Mouse (Mus musculus) gonadal fat pad, adult 2 months (tissue): Measurements from ENCODE around the gene Gm10964. TPM values are rescaled to one million over a fixed set of nuclear protein-coding genes. Genes with fewer than 3 reads are reported as not detected.
"Not testable (repeated sequence)": the region's sequence is repeated elsewhere in the genome, so short reads cannot be mapped to it uniquely, and the experiment has no call there.

ENCODE experiments used
- DNase-seq: peaks from one replicate; pipeline ENCODE4 v3.0.0-alpha.2; 2012; ENCODE audit warnings: low read depth
- polyA plus RNA-seq: library from polyadenylated mRNA; depleted of rRNA; stranded (reverse); fragments of >200 nt; gene quantifications from 2 replicates; pipeline ENCODE4 v1.2.3, GENCODE M21; 2012; rRNA removed

Gm10964 gene
- polyA plus RNA-seq, 1 experiment: not detected

DNA sequence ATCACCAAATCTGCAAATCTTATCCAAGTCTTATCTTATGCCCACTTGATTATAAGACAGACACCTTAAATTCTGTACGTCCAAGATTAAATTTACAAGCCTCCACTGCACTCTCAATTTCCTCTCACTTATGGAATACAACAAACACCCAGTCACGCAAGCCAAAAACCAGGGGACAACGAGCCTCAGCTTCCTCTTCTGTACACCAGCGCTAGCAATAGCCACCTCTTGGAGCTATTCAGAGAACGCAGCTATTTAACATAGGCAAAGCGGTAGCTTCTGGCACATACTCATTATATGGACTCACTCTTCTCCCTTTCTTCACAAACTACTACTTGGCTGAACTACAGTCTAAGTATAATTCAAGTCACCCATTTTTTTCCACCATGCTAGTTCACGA, 40.0 kb downstream of the Gm10964 start:
- DNase-seq: no peak

- no peak for DNase-seq
Observed at GRCm38 (mm10) chr3:103780271-103780670, 41.1 kb downstream of the Gm10964 start.

GRCm38 (mm10) chr3:103780777-103781176, 41.6 kb downstream of the Gm10964 start:
- no peak for DNase-seq

- no peak for DNase-seq
Observed at GRCm38 (mm10) chr3:103782844-103783609, 43.9 kb downstream of the Gm10964 start.

DNA sequence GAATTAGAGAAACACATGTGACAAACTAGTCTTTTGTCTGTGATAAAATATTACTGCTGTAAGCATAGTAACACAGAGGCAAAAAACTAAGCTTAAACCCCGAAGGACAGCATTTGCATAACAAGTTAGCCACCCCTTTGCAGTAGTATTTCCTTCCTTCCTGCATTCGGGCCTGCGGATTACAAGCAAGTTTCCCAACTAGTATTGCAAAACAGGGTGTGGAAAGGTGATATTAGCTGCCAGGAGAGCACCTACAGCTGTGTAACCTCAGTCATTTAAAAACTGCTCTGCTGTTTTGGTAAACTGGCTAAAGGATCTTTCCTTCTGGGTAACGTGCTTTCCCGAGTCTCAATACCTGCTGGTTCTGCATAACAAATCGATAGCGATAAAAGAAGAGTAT, 48.1 kb downstream of the Gm10964 start:
- peak; percentile 92 for DNase-seq

DNA sequence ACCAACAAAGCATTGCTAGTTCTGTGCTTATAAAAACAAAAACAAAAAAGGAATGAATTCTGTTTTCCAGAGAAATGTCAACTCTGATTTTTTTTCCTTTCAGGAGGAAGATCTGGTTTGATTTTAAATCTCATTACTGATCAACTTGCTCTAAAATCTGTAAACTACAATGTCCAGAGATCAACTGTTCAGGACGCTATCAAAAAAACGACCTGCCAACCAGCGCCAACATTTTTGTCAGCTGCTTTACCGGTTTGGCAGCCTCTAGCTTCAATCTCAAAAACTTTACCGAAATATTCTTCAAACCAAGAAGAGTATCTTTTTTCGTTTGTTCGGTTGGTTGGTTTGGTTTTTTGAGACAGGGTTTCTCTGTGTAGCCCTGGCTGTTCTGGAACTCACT, 49.9 kb downstream of the Gm10964 start:
- no peak for DNase-seq

GRCm38 (mm10) chr3:103789891-103790345, 50.8 kb downstream of the Gm10964 start:
- no peak for DNase-seq

GRCm38 (mm10) chr3:103790346-103791145, 51.4 kb downstream of the Gm10964 start:
- no peak for DNase-seq

- DNase-seq: no peak
Observed at GRCm38 (mm10) chr3:103791230-103792110, 52.3 kb downstream of the Gm10964 start, which contains the start of gene Hipk1. Hipk1 (minus strand) TSS chr3:103791563.

DNA sequence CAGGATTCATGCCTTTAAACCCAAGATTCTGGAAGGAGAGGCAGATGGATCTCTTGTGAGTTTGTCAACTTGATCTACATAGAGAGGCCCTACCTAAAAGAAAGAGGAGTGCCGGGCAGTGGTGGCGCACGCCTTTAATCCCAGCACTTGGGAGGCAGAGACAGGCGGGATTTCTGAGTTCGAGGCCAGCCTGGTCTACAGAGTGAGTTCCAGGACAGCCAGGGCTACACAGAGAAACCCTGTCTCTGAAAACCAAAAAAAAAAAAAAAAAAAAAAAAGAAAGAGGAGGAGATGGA, 52.9 kb downstream of the Gm10964 start:
- DNase-seq: not testable (repeated sequence)

DNA sequence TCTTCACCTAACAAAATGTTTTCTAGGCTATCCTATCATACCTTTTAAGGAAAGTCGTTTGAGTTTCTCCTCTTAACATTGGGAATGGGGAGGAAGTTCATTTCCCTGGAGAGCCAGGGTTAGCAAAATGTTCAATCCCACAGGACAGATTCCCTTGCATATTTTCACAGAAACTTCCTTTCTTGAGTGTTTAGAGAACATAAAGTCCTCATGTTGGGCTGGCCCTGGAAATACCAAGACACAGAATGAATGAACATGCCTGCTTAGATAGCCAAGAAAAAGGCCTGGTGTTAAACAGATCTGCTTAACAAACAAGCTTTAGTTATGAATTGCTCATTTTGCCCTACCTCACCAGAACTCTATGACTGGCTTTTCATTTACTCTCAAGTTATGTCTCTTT, 53.4 kb downstream of the Gm10964 start:
- DNase-seq: no peak

Other genes starting within 250 kb of the Gm10964 start
- not detected in 2 replicates for gene Syt6, start 164.1 kb upstream of the Gm10964 start, polyA plus RNA-seq
- gene Atg4a-ps, start 93.3 kb upstream of the Gm10964 start, polyA plus RNA-seq: 0.76 and 0.90 TPM in 2 replicates
- 29.4 and 30.5 TPM in 2 replicates for gene Olfml3, start 1.4 kb upstream of the Gm10964 start, polyA plus RNA-seq
- gene Hipk1, start 52.2 kb downstream of the Gm10964 start, polyA plus RNA-seq: 63.1 and 88.4 TPM in 2 replicates
- 12.7 and 17.2 TPM in 2 replicates for gene Dclre1b, start 70.1 kb downstream of the Gm10964 start, polyA plus RNA-seq
- gene Ap4b1, start 70.2 kb downstream of the Gm10964 start, polyA plus RNA-seq: 16.7 and 21.6 TPM in 2 replicates
- gene Gm43064, start 70.2 kb downstream of the Gm10964 start, polyA plus RNA-seq: 0.72 and 0.74 TPM in 2 replicates
- gene Bcl2l15, start 93.2 kb downstream of the Gm10964 start, polyA plus RNA-seq: 101 and 104 TPM in 2 replicates
- gene Ptpn22, start 120.4 kb downstream of the Gm10964 start, polyA plus RNA-seq: 24.0 and 30.1 TPM in 2 replicates
- 2.7 and 4.0 TPM in 2 replicates for gene Rsbn1, start 174.8 kb downstream of the Gm10964 start, polyA plus RNA-seq
- gene Phtf1, start 228.7 kb downstream of the Gm10964 start, polyA plus RNA-seq: 5.8 and 6.9 TPM in 2 replicates